Mouse (Mus musculus) hindbrain, embryonic 15.5 days (tissue): ENCODE measurements around the gene Pyroxd1. TPM values are rescaled to one million over a fixed set of nuclear protein-coding genes. Genes with fewer than 3 reads are reported as not detected.

ENCODE experiments used
- polyA plus RNA-seq: library from polyadenylated mRNA; unstranded; fragments of >200 nt; fragmentation: Nextera tagmentation; extraction: Ambion mirVana; gene quantifications from 2 replicates; pipeline ENCODE4 v1.2.1, GENCODE M21; 2015

Pyroxd1 gene
- polyA plus RNA-seq, 1 experiment from 2014 or later = 17.8 TPM

Other genes starting within 250 kb of the Pyroxd1 start
- gene Slco1a6, start 137.1 kb upstream of the Pyroxd1 start, polyA plus RNA-seq = 0.41 and 0.67 TPM in 2 replicates
- gene Iapp, start 47.2 kb upstream of the Pyroxd1 start, polyA plus RNA-seq = 0.52 TPM in 1 of 2 replicates, not detected in the other
- gene Slco1a5, start 22.7 kb upstream of the Pyroxd1 start, polyA plus RNA-seq = 0.40 and 0.50 TPM in 2 replicates
- 22.2 and 23.9 TPM in 2 replicates for gene Recql, start 41.4 kb downstream of the Pyroxd1 start, polyA plus RNA-seq
- gene Golt1b, start 41.6 kb downstream of the Pyroxd1 start, polyA plus RNA-seq = 71.4 and 77.5 TPM in 2 replicates
- 3.0 and 4.7 TPM in 2 replicates for gene Spx, start 67.8 kb downstream of the Pyroxd1 start, polyA plus RNA-seq
- gene Gys2, start 127.5 kb downstream of the Pyroxd1 start, polyA plus RNA-seq = not detected in 2 replicates
- 477 and 483 TPM in 2 replicates for gene Ldhb, start 162.3 kb downstream of the Pyroxd1 start, polyA plus RNA-seq
- gene Kcnj8, start 226.0 kb downstream of the Pyroxd1 start, polyA plus RNA-seq = 12.5 and 13.6 TPM in 2 replicates